Mouse (Mus musculus) forelimb bud, embryonic 11.5 days (tissue): ENCODE data around the gene Cpsf6.

Experiments
- DNase-seq: peaks from one replicate; pipeline ENCODE4 v3.0.0-alpha.2; 2012; ENCODE audit warnings: low read depth, low spot score

Cpsf6 gene

DNA sequence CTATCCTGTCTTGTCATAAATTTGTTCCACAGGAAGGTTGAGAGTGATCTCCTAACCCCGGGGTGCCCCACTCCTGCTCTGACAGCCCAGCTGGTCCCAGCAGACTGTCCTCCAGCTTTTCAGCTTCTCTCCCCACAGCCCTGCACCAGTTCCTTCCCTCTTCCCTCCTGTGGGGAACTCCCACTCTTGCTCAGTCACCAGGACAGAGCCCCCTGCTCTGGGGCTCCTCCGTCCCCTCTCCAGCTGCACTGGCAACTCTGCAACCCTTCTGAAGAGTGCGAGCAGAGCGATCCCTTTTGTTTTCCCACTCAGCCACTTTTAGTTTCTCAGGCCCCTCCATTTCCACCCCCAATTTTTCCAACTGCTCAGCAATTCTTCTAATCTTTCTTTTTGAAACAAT lies 44.2 kb downstream of the Cpsf6 start:
- DNase-seq: no peak

DNA sequence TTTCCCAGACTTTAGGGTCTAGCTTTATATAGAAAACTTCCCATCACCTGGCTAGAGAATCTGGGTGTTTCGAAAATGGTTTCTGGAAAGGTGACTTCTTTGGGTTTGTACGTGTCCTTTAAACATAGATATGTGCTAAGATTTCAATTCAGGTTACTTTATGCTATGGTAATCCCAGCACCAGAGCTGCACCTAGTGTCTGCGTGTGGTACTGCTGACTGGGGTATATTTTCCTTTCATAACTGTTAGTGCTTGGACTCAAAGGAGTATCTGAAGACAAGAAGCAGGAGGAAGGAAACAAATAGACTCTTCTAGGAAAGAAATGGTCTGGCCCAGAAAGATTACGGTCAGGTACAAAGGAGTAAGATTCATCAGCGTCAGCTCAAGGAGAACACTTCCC lies 49.3 kb downstream of the Cpsf6 start:
- DNase-seq: no peak

DNA sequence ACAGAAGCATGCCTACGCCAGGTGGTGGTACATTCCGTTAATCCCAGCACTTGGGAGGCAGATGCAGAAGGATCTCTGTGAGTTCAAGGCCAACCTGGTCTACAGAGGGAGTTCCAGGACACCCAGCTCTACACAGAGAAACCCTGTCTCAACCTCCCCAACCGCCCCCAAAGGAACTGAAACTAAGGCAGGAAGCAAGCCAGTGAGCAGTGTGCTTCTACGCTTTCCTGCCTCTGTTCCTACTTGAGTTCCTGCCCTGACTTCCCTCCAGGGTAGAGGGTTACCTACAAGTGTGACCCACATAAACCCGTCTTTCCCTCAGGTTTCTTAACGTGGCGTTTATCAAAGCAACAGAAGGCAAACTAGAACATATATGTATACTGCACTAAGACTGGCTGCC lies 56.0 kb downstream of the Cpsf6 start:
- no peak for DNase-seq

DNA sequence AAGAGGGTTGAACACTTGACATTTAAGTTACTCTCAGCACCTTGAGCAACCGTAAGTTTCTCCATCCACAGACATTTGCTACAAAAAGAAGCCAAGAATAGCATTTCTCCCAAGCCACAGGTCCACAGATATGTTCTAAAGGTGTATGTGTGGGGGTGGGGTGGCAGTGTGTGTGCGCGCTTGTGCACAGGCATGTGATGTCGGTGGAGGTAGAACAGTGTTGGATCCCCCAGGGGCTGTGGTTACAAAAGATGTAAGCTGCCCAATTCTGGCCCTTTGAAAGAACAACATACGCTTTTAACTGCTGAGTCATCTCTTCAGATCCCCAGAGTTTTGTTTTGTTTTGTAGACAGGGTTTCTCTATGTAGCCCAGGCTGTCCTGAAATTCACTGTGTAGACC lies 57.2 kb downstream of the Cpsf6 start:
- no peak for DNase-seq

DNA sequence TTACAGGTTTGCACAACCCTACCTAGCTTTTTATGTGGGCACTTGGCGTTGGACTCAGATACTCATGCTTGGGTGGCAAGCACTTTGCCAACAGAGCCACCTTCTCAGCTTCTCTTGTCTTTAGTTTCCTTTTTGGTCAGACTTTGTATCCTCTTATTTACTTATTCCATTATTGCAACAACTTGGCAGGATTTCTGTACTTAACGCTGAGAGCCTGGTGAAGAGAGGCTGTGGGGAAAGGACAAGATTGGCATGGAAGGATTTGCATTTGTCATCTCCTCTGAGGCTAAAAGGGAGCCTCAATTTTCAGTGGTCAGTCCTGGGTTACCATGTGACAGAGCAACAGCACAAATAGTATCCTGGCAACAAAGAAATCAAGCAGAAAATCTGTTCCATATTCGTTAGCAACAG lies 59.2 kb downstream of the Cpsf6 start:
- no peak for DNase-seq

DNA sequence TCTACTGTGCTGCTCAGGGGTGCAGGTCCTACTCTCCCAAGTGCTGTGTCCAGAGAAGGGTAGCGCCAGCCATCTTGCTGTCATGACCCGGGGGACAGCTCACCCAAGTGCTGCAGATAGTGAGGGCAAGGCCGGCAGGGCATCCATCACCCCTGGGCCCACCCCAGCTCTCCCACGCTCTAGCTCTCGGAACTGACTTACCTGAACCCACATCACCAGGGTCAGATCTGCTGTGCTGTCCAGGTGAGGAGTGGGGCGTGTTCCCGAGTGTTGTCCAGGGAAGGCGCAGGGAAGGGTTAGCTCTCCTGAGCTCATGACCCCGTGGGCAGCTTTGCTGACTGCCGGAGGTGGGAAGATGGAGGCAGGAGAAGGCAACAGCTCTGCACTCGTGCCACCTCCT lies 63.4 kb downstream of the Cpsf6 start:
- DNase-seq: no peak

DNA sequence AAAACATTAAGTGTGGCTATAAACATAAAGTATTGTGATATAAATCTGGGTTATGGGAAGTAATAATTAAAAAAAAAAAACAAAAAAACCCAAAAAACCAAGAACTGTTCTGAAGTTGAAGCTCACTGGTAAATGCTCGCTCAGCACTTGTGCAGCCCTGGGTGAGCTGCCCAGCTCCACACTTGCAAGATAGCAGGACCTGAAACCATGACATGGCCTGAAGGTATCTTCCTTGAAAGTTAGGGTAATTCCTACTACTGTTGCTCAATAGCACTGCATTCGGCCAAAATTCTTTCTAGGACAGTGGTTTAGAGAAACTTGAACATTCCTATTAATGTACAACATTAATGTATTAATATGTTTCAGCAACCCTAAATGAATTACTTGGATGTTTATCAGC lies 66.7 kb downstream of the Cpsf6 start:
- DNase-seq: no peak

DNA sequence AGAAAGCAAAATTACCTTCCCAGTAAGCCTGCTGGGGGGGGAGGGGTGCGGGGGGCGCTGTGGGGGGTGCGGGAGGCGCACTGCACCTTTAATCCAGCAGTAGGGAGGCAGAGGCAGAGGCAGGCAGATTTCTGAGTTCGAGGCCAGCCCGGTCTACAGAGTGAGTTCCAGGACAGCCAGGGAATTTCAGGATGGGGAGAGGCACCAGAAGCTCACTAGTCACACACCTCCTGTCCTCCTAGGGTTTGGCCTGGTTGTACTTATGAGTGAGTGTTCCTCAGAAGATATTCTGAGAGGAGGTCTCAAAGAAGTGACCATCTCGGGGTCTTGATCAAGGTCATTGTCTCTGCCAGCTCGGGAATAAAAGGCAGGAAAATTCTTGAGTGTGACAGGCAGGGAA lies 67.6 kb downstream of the Cpsf6 start:
- no peak for DNase-seq

DNA sequence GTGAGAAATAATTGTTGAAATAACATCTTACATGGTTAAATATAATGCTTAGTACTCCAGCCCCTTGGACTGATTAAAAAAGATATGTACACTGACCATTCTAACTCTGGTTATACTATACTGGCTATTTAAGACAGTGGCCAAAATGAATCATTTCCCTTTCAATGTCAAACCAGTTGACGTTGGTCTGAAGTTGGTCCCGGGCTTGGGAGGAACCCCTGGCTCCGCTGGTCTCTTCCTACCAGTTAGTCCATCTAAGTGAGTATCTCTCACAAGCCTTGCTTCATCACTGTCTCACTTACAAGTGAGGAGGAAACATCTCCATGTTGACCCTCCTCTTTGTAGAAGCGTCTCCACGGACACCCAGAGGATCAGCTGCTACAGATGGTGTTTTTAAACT lies 75.4 kb downstream of the Cpsf6 start:
- no peak for DNase-seq

DNA sequence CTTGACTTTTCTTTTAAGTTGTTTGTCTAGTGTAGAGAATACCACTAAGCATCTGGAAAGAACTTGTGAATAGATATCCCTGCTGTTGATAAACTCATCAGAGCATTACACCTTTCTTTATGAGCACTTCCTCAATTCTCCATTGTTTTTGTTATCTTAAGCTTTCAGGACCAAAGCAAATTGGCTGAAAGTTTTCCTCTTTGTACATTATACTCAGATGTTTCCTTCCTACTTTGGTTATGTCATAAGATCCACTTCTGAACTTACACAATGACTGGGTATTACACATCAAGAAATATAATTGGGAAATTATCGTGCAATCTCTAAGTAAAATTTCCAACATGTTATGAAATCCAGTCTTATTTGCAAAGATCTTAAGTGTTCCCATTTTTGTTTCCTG lies 78.1 kb downstream of the Cpsf6 start:
- no peak for DNase-seq

DNA sequence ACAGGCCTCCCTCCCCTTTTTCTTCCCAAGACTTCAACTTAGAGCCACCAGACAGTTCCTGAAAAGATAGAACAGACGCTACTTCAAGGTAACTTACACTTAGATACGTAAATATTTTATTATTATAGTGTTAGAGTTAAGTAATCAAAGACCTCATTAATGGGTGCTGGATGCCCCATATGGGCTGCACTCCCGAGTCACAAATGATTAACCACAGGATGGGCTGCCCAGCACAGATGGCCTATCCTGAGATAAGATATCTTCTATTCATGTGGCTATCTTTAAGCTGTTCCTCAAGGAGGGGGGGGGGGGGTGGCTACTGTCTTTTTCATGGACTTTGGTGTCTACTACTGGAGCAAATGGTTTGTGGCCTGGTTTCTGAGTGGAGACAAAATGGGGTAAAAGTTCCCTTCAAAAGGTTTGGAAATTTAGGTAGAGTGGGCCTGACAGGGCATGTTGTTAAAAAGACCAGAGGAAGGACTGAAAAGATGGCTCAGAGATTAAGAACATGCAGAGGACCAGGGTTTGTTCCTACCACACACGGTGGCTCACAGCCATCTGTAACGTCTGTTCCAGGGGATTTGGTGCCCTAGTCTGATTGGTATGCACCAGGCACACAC lies 79.8 kb downstream of the Cpsf6 start:
- no peak for DNase-seq

DNA sequence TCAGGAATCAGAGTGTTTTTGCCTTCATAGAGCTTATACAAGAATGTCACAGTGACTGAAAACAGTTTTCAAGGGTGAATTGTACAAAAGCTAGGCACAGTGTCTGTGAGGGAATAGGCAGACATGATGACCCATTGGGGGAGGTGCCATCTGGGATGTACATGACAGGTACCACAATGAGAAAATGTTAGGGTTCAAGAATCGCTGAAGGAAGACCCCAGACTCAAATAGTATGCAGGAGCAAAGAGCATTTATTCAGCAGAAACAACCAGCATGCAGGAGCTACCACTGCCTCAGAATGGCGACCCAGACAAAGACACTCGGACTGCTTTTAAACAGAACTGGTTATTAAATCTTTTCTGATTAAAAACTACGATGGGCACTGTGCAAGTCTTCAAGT lies 80.7 kb downstream of the Cpsf6 start:
- DNase-seq: no peak

DNA sequence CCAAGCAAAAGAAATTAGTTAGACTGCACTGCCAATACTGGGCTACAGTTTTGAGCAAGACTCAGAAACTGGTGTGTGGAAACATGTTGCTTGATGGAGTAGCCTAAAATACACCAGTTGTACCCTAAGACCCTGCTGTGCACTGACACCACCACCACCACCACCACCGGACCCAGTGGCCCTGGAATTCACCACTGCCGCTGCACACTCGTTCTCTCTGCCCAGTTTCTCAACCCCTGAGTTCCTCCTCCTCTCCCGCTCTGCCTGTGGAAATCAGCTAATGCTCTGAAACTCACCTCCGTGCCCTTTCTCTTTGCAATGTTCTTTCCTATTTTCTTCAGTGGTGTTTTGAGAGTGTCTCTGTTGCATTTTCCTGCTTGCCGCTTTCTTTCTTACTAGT lies 81.5 kb downstream of the Cpsf6 start:
- DNase-seq: no peak
